Mouse (Mus musculus): Measurements from ENCODE around the gene Sgta. TPM values are rescaled to one million over a fixed set of nuclear protein-coding genes. Genes with fewer than 3 reads are reported as not detected.
A peak's percentile ranks its signal among the peaks of the same experiment; 100 is the strongest.

Gene Sgta
- total and polyA plus RNA-seq, 3 experiments: 67.6 to 123 (median 104) TPM

DNA sequence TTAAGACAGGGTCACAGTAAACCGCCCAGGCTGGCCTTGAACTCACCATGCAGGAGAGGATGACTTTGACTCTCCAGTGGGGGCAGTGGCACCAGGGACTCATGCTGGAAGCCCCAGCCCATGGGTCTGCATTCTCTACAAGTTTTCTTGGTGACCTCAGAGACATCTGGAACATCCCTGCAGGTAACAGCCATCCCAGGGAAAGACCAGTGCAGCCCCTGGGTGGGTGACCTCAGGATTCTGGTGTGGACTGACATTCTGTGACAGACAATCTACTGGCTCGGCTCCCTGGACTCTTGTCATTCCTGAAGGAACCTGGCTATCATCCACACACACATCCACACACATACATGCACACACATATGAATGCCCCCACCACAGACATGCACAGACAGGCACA lies 44.3 kb downstream of the Sgta start:
- Histone ChIP-seq H3K27ac (ENCODE audit: insufficient read depth, low read depth) (no peak overlapping the region), H3K4me2 (ENCODE audit: insufficient read depth, low read depth, poor library complexity, severe bottlenecking) (no peak overlapping the region), H3K4me1 (ENCODE audit: control insufficient read depth in 1 of 2, insufficient read depth in 2 of 2) (peaks cover 4 to 14% of the 10 kb centered on the region in 2 experiments; a peak in 3 of 4 replicates), H3K79me2 (replicated peaks; ENCODE audit: control insufficient read depth, extremely low read depth, insufficient read depth, poor library complexity, severe bottlenecking) (no peaks in the 10 kb centered on the region), H3K27me3 (replicated peaks) (peaks cover 46% of the 10 kb centered on the region), H3K4me3 (replicated peaks in 1 of 3; ENCODE audit: low read depth in 2 of 3, low read length in 2 of 3, poor library complexity in 1 of 3) (no peak overlapping the region), H3K9me3 (replicated peaks; ENCODE audit: low read length) (peaks cover 2% of the 10 kb centered on the region), H3K9ac (ENCODE audit: insufficient read depth, low read depth) (no peak overlapping the region), H3K36me3 (replicated peaks in 1 of 2; ENCODE audit: control insufficient read depth in 1 of 2, insufficient read depth in 1 of 2, low read length in 1 of 2) (no peaks in the 10 kb centered on the region)
- no peak for DNase-seq (ENCODE audit: extremely low read depth)
- no peak for TF ChIP-seq IRF4 (IDR thresholded peaks at IDR 0.05; ENCODE audit: low read depth, low read length)
- TF ChIP-seq MAFK (IDR thresholded peaks at IDR 0.05; ENCODE audit: insufficient replicate concordance, low read length): no peak
- in situ Hi-C loops (cut with MboI; ENCODE audit: low pct_ligation_motif_present, low pct_unique_long_range_greater_than_20kb, low sequenced_read_pairs): no loop called here
- dilution Hi-C loops (cut with MboI; ENCODE audit: extremely low pct_ligation_motif_present, extremely low pct_unique_long_range_greater_than_20kb, low sequenced_read_pairs): no loop called here

GRCm38 (mm10) chr10:81014393-81015384 lies 45.3 kb downstream of the Sgta start, which contains the start of gene Gng7:
Gng7 (minus strand) TSS chr10:81014945.
- dilution Hi-C loops (cut with MboI; ENCODE audit: extremely low pct_ligation_motif_present, extremely low pct_unique_long_range_greater_than_20kb, low sequenced_read_pairs): no loop called here
- Histone ChIP-seq H3K9ac (ENCODE audit: insufficient read depth, low read depth) (no peak within 1 kb of the TSS; the same call in 1 of the 2 replicates), H3K27me3 (replicated peaks) (peaks cover 43% of the 10 kb centered on the region), H3K4me3 (replicated peaks in 1 of 3; ENCODE audit: low read depth in 2 of 3, low read length in 2 of 3, poor library complexity in 1 of 3) (peak within 1 kb of the TSS in 2 of 3 experiments; percentile 11 to 29), H3K4me2 (ENCODE audit: insufficient read depth, low read depth, poor library complexity, severe bottlenecking) (peak within 1 kb of the TSS; percentile 77), H3K4me1 (ENCODE audit: control insufficient read depth in 1 of 2, insufficient read depth in 2 of 2) (peaks cover 7 to 14% of the 10 kb centered on the region in 2 experiments), H3K9me3 (replicated peaks; ENCODE audit: low read length) (peaks cover 2% of the 10 kb centered on the region), H3K27ac (ENCODE audit: insufficient read depth, low read depth) (no peak within 1 kb of the TSS), H3K79me2 (replicated peaks; ENCODE audit: control insufficient read depth, extremely low read depth, insufficient read depth, poor library complexity, severe bottlenecking) (no peaks in the 10 kb centered on the region), H3K36me3 (replicated peaks in 1 of 2; ENCODE audit: control insufficient read depth in 1 of 2, insufficient read depth in 1 of 2, low read length in 1 of 2) (no peaks in the 10 kb centered on the region)
- TF ChIP-seq ZMIZ1 (IDR thresholded peaks at IDR 0.05; ENCODE audit: low read depth, low read length): no peak
- TF ChIP-seq NELFE (IDR thresholded peaks at IDR 0.05; ENCODE audit: low read depth, low read length): peak; percentile 22; the same call in 1 of the 2 replicates
- no peak for TF ChIP-seq MEF2A (IDR thresholded peaks at IDR 0.05; ENCODE audit: borderline replicate concordance, low read depth, low read length)
- peak; percentile 72 for TF ChIP-seq POLR2A (IDR thresholded peaks at IDR 0.05; ENCODE audit: low read depth, low read length)
- TF ChIP-seq BHLHE40 (IDR thresholded peaks at IDR 0.05; ENCODE audit: low read depth, low read length): no peak
- TF ChIP-seq CHD2 (IDR thresholded peaks at IDR 0.05; ENCODE audit: low read length): peak; percentile 62
- no peak for TF ChIP-seq ZC3H11A (IDR thresholded peaks at IDR 0.05; ENCODE audit: low read depth, low read length)
- 0 out of 2 replicates have a peak, but pooled peaks have one; percentile 17 for TF ChIP-seq TBP (conservative IDR thresholded peaks at IDR 0.05; ENCODE audit: low read depth, low read length)
- peak; percentile 98 for DNase-seq (ENCODE audit: extremely low read depth)
- in situ Hi-C loops (cut with MboI; ENCODE audit: low pct_ligation_motif_present, low pct_unique_long_range_greater_than_20kb, low sequenced_read_pairs): no loop called here

DNA sequence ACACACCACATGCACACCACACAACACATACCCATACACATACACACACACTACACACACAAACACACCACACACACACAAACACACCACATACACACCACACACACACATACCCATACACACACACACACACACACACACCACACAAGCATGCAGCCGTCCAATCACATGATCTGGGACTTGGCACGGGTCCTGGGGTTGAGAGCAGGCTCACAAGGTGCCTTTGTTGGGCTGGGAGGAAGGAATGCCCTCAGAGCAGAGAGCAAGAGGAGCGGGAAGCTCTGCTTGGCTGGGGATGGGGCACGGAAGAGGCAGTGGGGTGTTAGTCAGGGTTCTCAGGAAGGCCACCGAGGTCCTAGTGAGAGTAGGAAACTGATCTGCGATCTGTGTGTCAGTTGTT lies 49.1 kb downstream of the Sgta start:
- in situ Hi-C loops (cut with MboI; ENCODE audit: low pct_ligation_motif_present, low pct_unique_long_range_greater_than_20kb, low sequenced_read_pairs): no loop called here
- TF ChIP-seq CTCF (conservative IDR thresholded peaks at IDR 0.05 in 1 of 2, IDR thresholded peaks at IDR 0.05 in 1 of 2; ENCODE audit: low read depth in 2 of 2, low read length in 2 of 2) (no peak), RAD21 (IDR thresholded peaks at IDR 0.05; ENCODE audit: low read depth, low read length) (no peak), UBTF (IDR thresholded peaks at IDR 0.05; ENCODE audit: low read depth, low read length) (no peak), GABPA (IDR thresholded peaks at IDR 0.05; ENCODE audit: insufficient replicate concordance, low read depth, low read length) (no peak), ZKSCAN1 (IDR thresholded peaks at IDR 0.05; ENCODE audit: borderline replicate concordance, low read depth, low read length) (no peak), USF2 (conservative IDR thresholded peaks at IDR 0.05; ENCODE audit: low read depth, low read length) (no peak), E2F4 (IDR thresholded peaks at IDR 0.05; ENCODE audit: insufficient replicate concordance, low read depth, low read length) (no peak), SMC3 (IDR thresholded peaks at IDR 0.05; ENCODE audit: low read depth, low read length) (no peak), MYC (IDR thresholded peaks at IDR 0.05; ENCODE audit: low read depth, low read length) (no peak), KAT2A (IDR thresholded peaks at IDR 0.05; ENCODE audit: insufficient replicate concordance, low read length) (no peak), JUN (IDR thresholded peaks at IDR 0.05; ENCODE audit: insufficient read depth, low read depth, low read length) (no peak), CHD1 (IDR thresholded peaks at IDR 0.05; ENCODE audit: low read depth, low read length) (no peak), MEF2A (IDR thresholded peaks at IDR 0.05; ENCODE audit: borderline replicate concordance, low read depth, low read length) (no peak), USF1 (IDR thresholded peaks at IDR 0.05; ENCODE audit: low read depth, low read length) (no peak), ZC3H11A (IDR thresholded peaks at IDR 0.05; ENCODE audit: low read depth, low read length) (no peak), MAX (IDR thresholded peaks at IDR 0.05; ENCODE audit: low read length) (no peak)

More for the DNA sequence above, 49.1 kb downstream of the Sgta start:
- dilution Hi-C loops (cut with MboI; ENCODE audit: extremely low pct_ligation_motif_present, extremely low pct_unique_long_range_greater_than_20kb, low sequenced_read_pairs): no loop called here
- H3K27ac ChIP-seq (ENCODE audit: insufficient read depth, low read depth): no peak overlapping the region
- H3K4me1 ChIP-seq (ENCODE audit: control insufficient read depth in 1 of 2, insufficient read depth in 2 of 2): peaks cover 9 to 20% of the 10 kb centered on the region in 2 experiments
- H3K4me2 ChIP-seq (ENCODE audit: insufficient read depth, low read depth, poor library complexity, severe bottlenecking): no peak overlapping the region
- no peak overlapping the region for H3K4me3 ChIP-seq (replicated peaks in 1 of 3; ENCODE audit: low read depth in 2 of 3, low read length in 2 of 3, poor library complexity in 1 of 3)
- no peak overlapping the region for H3K9ac ChIP-seq (ENCODE audit: insufficient read depth, low read depth)
- no peaks in the 10 kb centered on the region for H3K36me3 ChIP-seq (replicated peaks in 1 of 2; ENCODE audit: control insufficient read depth in 1 of 2, insufficient read depth in 1 of 2, low read length in 1 of 2)
- no peak for DNase-seq (ENCODE audit: extremely low read depth)
- H3K79me2 ChIP-seq (replicated peaks; ENCODE audit: control insufficient read depth, extremely low read depth, insufficient read depth, poor library complexity, severe bottlenecking): no peaks in the 10 kb centered on the region
- peaks cover 71% of the 10 kb centered on the region for H3K27me3 ChIP-seq (replicated peaks)
- no peaks in the 10 kb centered on the region for H3K9me3 ChIP-seq (replicated peaks; ENCODE audit: low read length)

Data from CH12.LX (cell line).